Mouse (Mus musculus) megakaryocyte, adult 5-6 weeks (primary cell): ENCODE data around the gene Nid2. TPM values are rescaled to one million over a fixed set of nuclear protein-coding genes. Genes with fewer than 3 reads are reported as not detected.

Source experiments
- ATAC-seq: 2 replicates; pipeline ENCODE4 v1.8.0; 2016; ENCODE audit warnings: mild to moderate bottlenecking, inconsistent platforms; ENCODE audit not compliant: poor library complexity, severe bottlenecking
- total RNA-seq, 2 experiments: library from RNA; stranded (forward) in 1 of 2; stranded (reverse) in 1 of 2; fragments of 153-499, 151-499 nt in 1 of 2; fragments of 221-1000, 200-1000 nt in 1 of 2; gene quantifications; 2 replicates each; pipeline versions ENCODE4 v1.2.3 to v1.2.4; 2015 to 2017

Gene Nid2
- total RNA-seq, 2 experiments from 2014 or later, result 0.27 to 2.2 TPM

- no peak for ATAC-seq
Measured at GRCm38 (mm10) chr14:19740147-19740738, 10.8 kb upstream of the Nid2 start.

- ATAC-seq, result no peak
Measured at GRCm38 (mm10) chr14:19744876-19745275, 6.2 kb upstream of the Nid2 start.

- no peak for ATAC-seq
Measured at GRCm38 (mm10) chr14:19746232-19746631, 4.8 kb upstream of the Nid2 start.

GRCm38 (mm10) chr14:19746731-19747130, 4.3 kb upstream of the Nid2 start:
- no peak for ATAC-seq

GRCm38 (mm10) chr14:19749743-19750142, 1.3 kb upstream of the Nid2 start:
- no peak for ATAC-seq

GRCm38 (mm10) chr14:19750411-19751024, 547 bp upstream of the Nid2 start:
- ATAC-seq, result peak; percentile 23

GRCm38 (mm10) chr14:19752276-19752675, 1.2 kb downstream of the Nid2 start:
- no peak for ATAC-seq

GRCm38 (mm10) chr14:19759277-19760193, 8.5 kb downstream of the Nid2 start:
- ATAC-seq, result no peak

GRCm38 (mm10) chr14:19760721-19761120, 9.7 kb downstream of the Nid2 start:
- ATAC-seq, result no peak

GRCm38 (mm10) chr14:19762014-19762413, 10.9 kb downstream of the Nid2 start:
- no peak for ATAC-seq

GRCm38 (mm10) chr14:19763527-19763926, 12.5 kb downstream of the Nid2 start:
- no peak for ATAC-seq

- ATAC-seq, result no peak
Measured at GRCm38 (mm10) chr14:19764331-19764730, 13.3 kb downstream of the Nid2 start.

GRCm38 (mm10) chr14:19765539-19766379, 14.7 kb downstream of the Nid2 start:
- ATAC-seq, result no peak

GRCm38 (mm10) chr14:19766380-19766649, 15.2 kb downstream of the Nid2 start:
- no peak for ATAC-seq

GRCm38 (mm10) chr14:19768648-19769047, 17.6 kb downstream of the Nid2 start:
- ATAC-seq, result no peak

- no peak for ATAC-seq
Measured at GRCm38 (mm10) chr14:19769441-19770200, 18.6 kb downstream of the Nid2 start.

GRCm38 (mm10) chr14:19771173-19771572, 20.1 kb downstream of the Nid2 start:
- ATAC-seq, result no peak

- no peak for ATAC-seq
Measured at GRCm38 (mm10) chr14:19774036-19774628, 23.1 kb downstream of the Nid2 start.

GRCm38 (mm10) chr14:19775491-19775890, 24.4 kb downstream of the Nid2 start:
- no peak for ATAC-seq

- no peak for ATAC-seq
Measured at GRCm38 (mm10) chr14:19776179-19776578, 25.1 kb downstream of the Nid2 start.
